Mouse (Mus musculus) cerebellum, adult 2 months (tissue): ENCODE measurements at regions not wholly inside any gene's neighbourhood (a gene's known extent, or its start where the extent isn't known, plus 50 kb on each side); places are given as distances from the start of the nearest gene placed in this dataset.

Source experiments
- CTCF ChIP-seq: fragments of 200-500 bp; IDR thresholded peaks from 2 replicates; pipeline ENCODE4 v1.5.1; 2011; ENCODE audit warnings: low read depth, mild to moderate bottlenecking, control low read depth, low read length, moderate library complexity, borderline replicate concordance; ENCODE audit not compliant: insufficient read depth
- POLR2A ChIP-seq: fragments of 200-500 bp; IDR thresholded peaks from 2 replicates; pipeline ENCODE4 v1.6.1; 2011; ENCODE audit warnings: low read length, control low read depth, borderline replicate concordance; ENCODE audit not compliant: insufficient read depth

DNA sequence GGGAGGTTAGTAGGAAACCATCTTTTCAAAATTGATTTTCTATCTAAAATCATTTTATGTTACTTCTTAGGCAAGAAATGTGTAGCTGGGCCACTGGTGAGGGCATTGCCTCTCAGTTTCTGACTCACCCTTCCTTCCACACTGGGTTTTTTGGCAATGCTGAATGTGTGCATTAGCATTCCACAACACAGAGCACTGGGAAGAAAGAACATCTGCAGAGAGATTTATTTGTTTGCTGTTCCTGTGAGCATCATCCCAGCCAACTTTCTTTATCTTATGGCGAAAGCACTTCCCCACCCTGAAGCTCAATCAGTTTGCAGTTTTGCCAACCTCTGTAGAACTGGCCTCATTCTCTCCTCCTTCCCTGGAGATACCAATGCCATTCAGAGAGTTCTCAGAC lies 287.0 kb upstream of the Clec14a start:
- TF ChIP-seq CTCF (no peak), POLR2A (no peak)
